Mouse (Mus musculus) heart, postnatal 0 days (tissue): ENCODE measurements around the gene Dlst. TPM values are rescaled to one million over a fixed set of nuclear protein-coding genes. Genes with fewer than 3 reads are reported as not detected.
"Not testable (repeated sequence)": the region's sequence is repeated elsewhere in the genome, so short reads cannot be mapped to it uniquely, and the experiment has no call there.

ENCODE experiments used
- ATAC-seq: fragments of 200-750 bp; cut with Nextera tagmentation; 2 replicates; pipeline ENCODE4 v1.8.0; 2017; ENCODE audit warnings: low read depth, moderate number of reproducible peaks, moderate library complexity; ENCODE audit not compliant: insufficient read depth
- DNase-seq: peaks from one replicate; pipeline ENCODE4 v3.0.0-alpha.2; 2016; ENCODE audit warnings: low spot score
- H3K27ac ChIP-seq: fragments of 300-500 bp; sonication (generic); 2 replicates; pipeline ENCODE4 v1.5.1; 2014; ENCODE audit warnings: low read depth, mild to moderate bottlenecking
- H3K27me3 ChIP-seq: fragments of 300-500 bp; sonication (generic); 2 replicates; pipeline ENCODE4 v1.6.1; 2014; ENCODE audit warnings: low read length, mixed read lengths; ENCODE audit not compliant: control insufficient read depth, insufficient read depth
- H3K36me3 ChIP-seq: fragments of 300-500 bp; sonication (generic); replicated peaks from 2 replicates; pipeline ENCODE4 v1.6.1; 2014; ENCODE audit warnings: low read length, mixed read lengths; ENCODE audit not compliant: control insufficient read depth, insufficient read depth
- H3K4me1 ChIP-seq: fragments of 300-500 bp; sonication (generic); 2 replicates; pipeline ENCODE4 v1.6.1; 2014; ENCODE audit warnings: antibody characterized with exemption; ENCODE audit not compliant: control insufficient read depth, insufficient read depth
- H3K4me2 ChIP-seq: fragments of 300-500 bp; sonication (generic); 2 replicates; pipeline ENCODE4 v1.6.1; 2014; ENCODE audit warnings: low read depth, mild to moderate bottlenecking, low read length, moderate library complexity
- H3K4me3 ChIP-seq: fragments of 300-500 bp; sonication (generic); 2 replicates; pipeline ENCODE4 v1.5.1; 2014; ENCODE audit warnings: low read depth, low read length
- H3K9ac ChIP-seq: fragments of 300-500 bp; sonication (generic); replicated peaks from 2 replicates; pipeline ENCODE4 v1.6.1; 2014; ENCODE audit warnings: low read depth, low read length, mixed read lengths
- H3K9me3 ChIP-seq: fragments of 300-500 bp; sonication (generic); replicated peaks from 2 replicates; pipeline ENCODE4 v1.6.1; 2016; ENCODE audit warnings: low read length; ENCODE audit not compliant: control insufficient read depth
- CTCF ChIP-seq: IDR thresholded peaks from 2 replicates; pipeline ENCODE4 v1.5.1; 2016; ENCODE audit warnings: antibody characterized with exemption, control low read depth, low read depth
- EP300 ChIP-seq: IDR thresholded peaks from 2 replicates; pipeline ENCODE4 v1.6.1; 2016; ENCODE audit warnings: antibody characterized with exemption, low read depth
- WGBS: fragments of 180-500 bp; shearing (Covaris S2); extraction: QIAGEN DNeasy Blood & Tissue Kit; methylation state at CpG from one replicate; pipeline ENCODE4 v1.1.7; 2014; 5-methylcytosine and 5-hydroxymethylcytosine counted together
- polyA plus RNA-seq: library from polyadenylated mRNA; unstranded; fragments of >200 nt; fragmentation: Nextera tagmentation; extraction: Ambion mirVana; gene quantifications from 2 replicates; pipeline ENCODE4 v1.2.1, GENCODE M21; 2015
- total RNA-seq: library from RNA; depleted of rRNA; stranded (reverse); fragments of >200 nt; gene quantifications from 2 replicates; pipeline ENCODE4 v1.2.3, GENCODE M21; 2014; ENCODE audit warnings: low replicate concordance

Gene Dlst
- total and polyA plus RNA-seq, 2 experiments from 2014 or later: 269 to 341 TPM

DNA sequence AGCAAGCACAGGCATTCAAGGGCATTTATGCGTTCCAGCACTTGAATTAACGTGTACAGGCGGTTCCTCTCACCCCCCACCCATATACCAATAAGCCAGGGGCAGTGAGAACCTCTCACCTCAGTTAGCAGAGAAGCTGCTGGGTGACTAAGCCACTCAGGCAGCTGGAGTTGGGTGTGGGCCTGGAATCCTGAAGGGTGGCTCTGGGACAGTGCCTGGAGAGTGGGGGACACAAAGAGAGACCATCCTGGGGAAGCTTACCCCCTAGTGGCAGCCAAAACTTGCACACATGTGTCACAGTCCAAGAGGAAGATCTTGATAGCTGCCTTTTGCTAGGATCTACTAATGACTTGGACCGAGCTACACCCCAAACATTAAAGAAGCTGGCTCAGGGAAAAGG lies 26.0 kb downstream of the Dlst start:
- WGBS: 65% methylated on average over 4 of the region's 4 CpGs
- no peak for DNase-seq
- Histone ChIP-seq H3K27me3 (no peaks in the 10 kb centered on the region), H3K4me3 (no peak overlapping the region), H3K36me3 (peaks cover 38% of the 10 kb centered on the region), H3K9ac (no peak overlapping the region), H3K27ac (no peak overlapping the region), H3K4me1 (peaks cover 5% of the 10 kb centered on the region; the same call in 1 of the 2 replicates), H3K9me3 (no peaks in the 10 kb centered on the region), H3K4me2 (no peak overlapping the region)
- no peak for ATAC-seq
- TF ChIP-seq CTCF (no peak), EP300 (no peak)

DNA sequence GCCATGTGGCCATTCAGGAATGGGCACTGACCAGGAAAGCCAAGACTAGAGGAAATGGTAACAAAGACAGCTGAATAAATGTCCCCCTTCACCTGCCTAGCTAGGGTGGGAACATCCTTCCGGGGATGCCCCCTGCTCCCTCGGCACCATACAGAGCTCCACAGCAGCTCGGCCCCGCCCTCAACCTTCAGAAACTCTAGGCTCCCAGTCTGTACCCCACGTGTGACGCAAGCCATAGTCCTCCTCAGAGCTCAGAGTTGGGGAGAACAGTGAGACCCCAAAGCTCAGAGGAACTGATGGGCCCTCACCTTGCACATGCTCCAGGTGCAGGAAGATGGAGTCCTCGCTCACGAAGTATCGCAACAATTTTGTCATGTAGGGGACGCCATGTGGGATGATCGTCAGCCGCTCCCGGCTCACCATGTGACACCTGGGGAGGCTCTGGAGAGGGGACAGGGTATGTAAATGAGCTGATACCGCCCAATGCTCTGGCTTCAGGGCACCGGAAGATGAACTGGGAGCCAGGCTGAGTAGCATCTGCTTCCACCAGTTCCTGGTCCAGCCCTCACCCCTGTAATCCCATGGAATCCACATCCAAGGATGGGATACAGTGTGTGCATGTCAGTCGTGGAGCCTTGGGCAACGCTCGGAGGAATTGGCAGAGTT lies 29.5 kb downstream of the Dlst start:
- Histone ChIP-seq H3K9ac (no peak overlapping the region), H3K4me1 (peaks cover 5% of the 10 kb centered on the region; the same call in 1 of the 2 replicates), H3K4me2 (no peak overlapping the region; the same call in 1 of the 2 replicates), H3K27ac (no peak overlapping the region), H3K36me3 (peaks cover 8% of the 10 kb centered on the region), H3K4me3 (no peak overlapping the region), H3K27me3 (no peaks in the 10 kb centered on the region), H3K9me3 (no peaks in the 10 kb centered on the region)
- DNase-seq: no peak
- ATAC-seq: no peak
- 38% methylated on average over 18 of the region's 18 CpGs for WGBS
- no peak for TF ChIP-seq CTCF
- no peak for TF ChIP-seq EP300

GRCm38 (mm10) chr12:85141096-85141495 lies 30.5 kb downstream of the Dlst start:
- no peak for ATAC-seq
- DNase-seq: no peak
- TF ChIP-seq EP300 (no peak), CTCF (no peak)
- Histone ChIP-seq H3K4me1 (peaks cover under 1% of the 10 kb centered on the region; the same call in 1 of the 2 replicates), H3K27ac (no peak overlapping the region), H3K9ac (no peak overlapping the region), H3K4me2 (no peak overlapping the region), H3K36me3 (no peaks in the 10 kb centered on the region), H3K9me3 (no peaks in the 10 kb centered on the region), H3K27me3 (no peaks in the 10 kb centered on the region), H3K4me3 (no peak overlapping the region)
- WGBS: 77% methylated on average over 6 of the region's 6 CpGs

- Histone ChIP-seq H3K27me3 (no peaks in the 10 kb centered on the region), H3K4me2 (no peak overlapping the region), H3K9me3 (no peaks in the 10 kb centered on the region), H3K27ac (no peak overlapping the region), H3K9ac (no peak overlapping the region), H3K4me1 (no peaks in the 10 kb centered on the region), H3K36me3 (no peaks in the 10 kb centered on the region), H3K4me3 (no peak overlapping the region)
- DNase-seq (peak; percentile 80), ATAC-seq (peak; percentile 57; the same call in 1 of the 2 replicates)
- WGBS: 15% methylated on average over 4 of the region's 4 CpGs
- peak; percentile 97 for TF ChIP-seq CTCF
- no peak for TF ChIP-seq EP300
Measured at GRCm38 (mm10) chr12:85142803-85143202, 32.2 kb downstream of the Dlst start.

- H3K27me3 ChIP-seq, H3K9me3 ChIP-seq, H3K4me3 ChIP-seq, H3K27ac ChIP-seq, ATAC-seq, H3K36me3 ChIP-seq, H3K4me2 ChIP-seq, H3K9ac ChIP-seq, DNase-seq, H3K4me1 ChIP-seq: not testable (repeated sequence)
- 63% methylated on average over 2 of the region's 2 CpGs for WGBS
- TF ChIP-seq CTCF: peak; percentile 28
Measured at GRCm38 (mm10) chr12:85144276-85144675, 33.6 kb downstream of the Dlst start.

DNA sequence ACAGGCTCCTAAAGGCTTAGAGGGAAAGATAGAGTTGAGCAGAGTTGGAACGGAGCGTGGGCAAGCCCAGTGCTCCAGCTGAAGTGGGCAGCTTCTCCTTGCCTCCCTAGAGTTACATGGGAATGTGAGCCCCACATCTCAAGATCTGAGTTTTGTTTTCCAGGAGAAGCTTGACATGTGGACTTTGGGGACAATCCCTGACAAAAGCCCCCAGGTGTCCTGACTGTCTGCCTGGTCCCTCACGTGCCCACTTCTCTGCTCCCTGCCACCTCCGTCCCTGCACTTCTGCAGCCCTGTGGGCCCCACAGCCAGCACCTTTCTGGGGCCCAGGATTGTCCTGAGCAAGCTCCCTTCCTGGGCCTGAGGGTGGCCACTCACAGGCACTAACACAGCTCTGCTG lies 34.2 kb downstream of the Dlst start:
- no peak for TF ChIP-seq EP300
- no peak for TF ChIP-seq CTCF
- H3K27ac ChIP-seq: no peak overlapping the region
- ATAC-seq (no peak), DNase-seq (no peak)
- no peak overlapping the region for H3K4me2 ChIP-seq
- no peaks in the 10 kb centered on the region for H3K4me1 ChIP-seq
- no peaks in the 10 kb centered on the region for H3K9me3 ChIP-seq
- no peaks in the 10 kb centered on the region for H3K27me3 ChIP-seq
- no peak overlapping the region for H3K9ac ChIP-seq
- 88% methylated on average over 4 of the region's 4 CpGs for WGBS
- H3K36me3 ChIP-seq: no peaks in the 10 kb centered on the region
- no peak overlapping the region for H3K4me3 ChIP-seq
